Mouse (Mus musculus) forebrain, embryonic 11.5 days (tissue): Measurements from ENCODE around the gene Cdc42se2. TPM values are rescaled to one million over a fixed set of nuclear protein-coding genes. Genes with fewer than 3 reads are reported as not detected.
A peak's percentile ranks its signal among the peaks of the same experiment; 100 is the strongest.

Experiments used
- ATAC-seq: fragments of 200-750 bp; cut with Nextera tagmentation; replicated peaks from 2 replicates; pipeline ENCODE4 v1.8.0; 2017; ENCODE audit warnings: moderate TSS enrichment; ENCODE audit not compliant: low FRiP score
- DNase-seq: peaks from one replicate; pipeline ENCODE4 v3.0.0-alpha.2; 2017; ENCODE audit warnings: low spot score
- H3K27ac ChIP-seq: fragments of 300-500 bp; sonication (generic); 2 replicates; pipeline ENCODE4 v1.5.1; 2014; ENCODE audit warnings: low read depth, low read length
- H3K27me3 ChIP-seq: fragments of 300-500 bp; sonication (generic); 2 replicates; pipeline ENCODE4 v1.6.1; 2014; ENCODE audit warnings: mild to moderate bottlenecking, low read length, mixed read lengths; ENCODE audit not compliant: control insufficient read depth, insufficient read depth
- H3K36me3 ChIP-seq: fragments of 300-500 bp; sonication (generic); 2 replicates; pipeline ENCODE4 v1.6.1; 2014; ENCODE audit warnings: mild to moderate bottlenecking, low read length, moderate library complexity, mixed read lengths; ENCODE audit not compliant: control insufficient read depth, insufficient read depth
- H3K4me1 ChIP-seq: fragments of 300-500 bp; sonication (generic); replicated peaks from 2 replicates; pipeline ENCODE4 v1.6.1; 2014; ENCODE audit warnings: low read length, mixed read lengths; ENCODE audit not compliant: control insufficient read depth, insufficient read depth
- H3K4me2 ChIP-seq: fragments of 300-500 bp; sonication (generic); 2 replicates; pipeline ENCODE4 v1.6.1; 2014; ENCODE audit warnings: low read depth, mild to moderate bottlenecking, low read length, moderate library complexity, mixed read lengths; ENCODE audit not compliant: severe bottlenecking
- H3K4me3 ChIP-seq: fragments of 300-500 bp; sonication (generic); 2 replicates; pipeline ENCODE4 v1.5.1; 2014; ENCODE audit warnings: low read depth, low read length
- H3K9ac ChIP-seq: fragments of 300-500 bp; sonication (generic); 2 replicates; pipeline ENCODE4 v1.6.1; 2014; ENCODE audit warnings: low read length
- H3K9me3 ChIP-seq: fragments of 300-500 bp; sonication (generic); 2 replicates; pipeline ENCODE4 v1.6.1; 2016; ENCODE audit warnings: low read length, mixed read lengths; ENCODE audit not compliant: control insufficient read depth
- WGBS: fragments of 180-500 bp; shearing (Covaris S2); extraction: QIAGEN DNeasy Blood & Tissue Kit; methylation state at CpG from one replicate; pipeline ENCODE4 v1.1.7; 2014; 5-methylcytosine and 5-hydroxymethylcytosine counted together
- polyA plus RNA-seq: library from polyadenylated mRNA; unstranded; fragments of >200 nt; fragmentation: Nextera tagmentation; extraction: Ambion mirVana; gene quantifications from 2 replicates; pipeline ENCODE4 v1.2.1, GENCODE M21; 2014

The Cdc42se2 gene
- polyA plus RNA-seq, 1 experiment from 2014 or later, result 221 TPM

DNA sequence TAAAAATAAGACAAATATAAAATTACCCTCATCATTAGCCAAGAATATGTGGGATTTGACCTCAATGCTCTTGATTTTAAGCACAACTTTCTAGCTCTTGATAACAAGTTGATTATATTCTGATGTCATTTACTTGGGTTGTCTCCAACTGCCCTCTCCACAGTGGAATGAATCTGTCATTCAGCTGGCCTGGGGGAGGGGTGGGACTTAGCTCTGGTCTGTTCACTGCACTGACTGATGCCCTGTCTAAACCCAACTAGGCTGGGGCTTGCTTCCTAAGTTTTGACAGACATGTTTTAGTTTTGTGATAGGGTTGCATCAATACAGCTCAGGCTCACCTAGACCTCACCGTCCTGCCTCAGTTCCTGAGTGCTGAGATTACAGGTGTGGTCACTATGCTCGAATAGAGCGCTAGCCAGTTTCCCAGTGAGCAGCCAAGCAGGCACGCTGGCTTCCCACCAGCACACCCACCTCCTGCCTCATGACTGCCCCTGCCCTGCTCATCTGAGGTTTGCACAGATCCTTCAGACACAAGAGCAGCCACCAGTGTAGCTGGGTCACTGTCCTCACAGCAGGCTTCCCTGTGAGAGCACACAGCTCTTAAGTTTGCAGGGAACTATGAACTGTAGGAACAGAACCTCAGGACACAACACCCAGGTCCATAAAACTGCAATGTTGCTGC is 63.0 kb downstream of the Cdc42se2 start:
- no peak overlapping the region for H3K4me2 ChIP-seq
- DNase-seq (no peak), ATAC-seq (no peak)
- 92% methylated on average over 4 of the region's 4 CpGs for WGBS
- H3K9ac ChIP-seq, result no peak overlapping the region
- no peaks in the 10 kb centered on the region for H3K9me3 ChIP-seq
- no peaks in the 10 kb centered on the region for H3K27me3 ChIP-seq
- H3K4me3 ChIP-seq, result no peak overlapping the region
- H3K36me3 ChIP-seq, result peaks cover 4% of the 10 kb centered on the region; the same call in 1 of the 2 replicates
- no peak overlapping the region for H3K27ac ChIP-seq
- no peaks in the 10 kb centered on the region for H3K4me1 ChIP-seq

DNA sequence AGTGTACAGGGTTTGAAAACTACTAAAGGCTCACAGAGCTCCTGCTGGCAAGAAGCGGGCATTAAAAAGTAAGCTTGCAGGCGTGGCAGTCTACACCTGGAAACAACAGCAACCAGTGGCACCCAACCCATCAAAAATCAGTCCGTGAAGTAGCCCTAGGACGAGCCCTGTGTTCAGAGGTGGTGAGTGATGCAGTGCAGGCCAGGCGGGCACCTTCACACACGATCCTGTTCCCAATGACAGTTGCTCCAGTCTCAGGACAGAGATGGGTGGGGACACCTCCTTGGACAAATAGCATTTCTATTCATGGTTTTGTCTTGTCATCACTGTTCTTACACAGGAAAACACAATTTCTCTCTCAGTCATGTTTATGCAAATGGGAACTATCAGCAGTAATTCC is 65.4 kb downstream of the Cdc42se2 start:
- Histone ChIP-seq H3K4me1 (no peaks in the 10 kb centered on the region), H3K36me3 (peaks cover 4% of the 10 kb centered on the region; the same call in 1 of the 2 replicates), H3K4me3 (no peak overlapping the region), H3K9me3 (no peaks in the 10 kb centered on the region), H3K4me2 (no peak overlapping the region), H3K27me3 (no peaks in the 10 kb centered on the region), H3K9ac (no peak overlapping the region), H3K27ac (no peak overlapping the region)
- ATAC-seq, result no peak
- WGBS, result 90% methylated on average over 6 of the region's 6 CpGs
- DNase-seq, result no peak

DNA sequence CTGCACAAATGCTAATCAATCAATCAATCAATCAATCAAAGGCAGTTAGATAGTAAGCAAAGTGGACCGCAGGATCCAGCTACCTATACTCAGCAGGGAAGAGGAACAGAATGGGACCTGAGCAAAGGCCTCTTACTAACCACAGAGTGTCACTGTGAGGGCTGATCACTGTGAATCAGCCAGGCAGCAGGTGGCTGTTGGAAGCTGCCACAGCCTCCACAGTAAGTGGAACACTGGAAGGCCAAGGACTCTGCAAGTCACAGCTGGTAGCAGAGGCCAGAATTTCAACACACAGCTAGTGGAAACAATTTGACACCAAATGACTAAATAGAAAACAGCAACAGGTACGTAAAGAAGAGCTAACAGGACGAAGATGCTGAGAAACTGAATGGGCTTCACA is 68.9 kb downstream of the Cdc42se2 start:
- Histone ChIP-seq H3K4me2 (no peak overlapping the region), H3K27ac (no peak overlapping the region), H3K36me3 (peaks cover 13% of the 10 kb centered on the region), H3K9ac (no peak overlapping the region), H3K4me3 (no peak overlapping the region), H3K27me3 (no peaks in the 10 kb centered on the region), H3K9me3 (no peaks in the 10 kb centered on the region), H3K4me1 (no peaks in the 10 kb centered on the region)
- DNase-seq (no peak), ATAC-seq (no peak)
- WGBS, result 89% methylated on average over 3 of the region's 3 CpGs

DNA sequence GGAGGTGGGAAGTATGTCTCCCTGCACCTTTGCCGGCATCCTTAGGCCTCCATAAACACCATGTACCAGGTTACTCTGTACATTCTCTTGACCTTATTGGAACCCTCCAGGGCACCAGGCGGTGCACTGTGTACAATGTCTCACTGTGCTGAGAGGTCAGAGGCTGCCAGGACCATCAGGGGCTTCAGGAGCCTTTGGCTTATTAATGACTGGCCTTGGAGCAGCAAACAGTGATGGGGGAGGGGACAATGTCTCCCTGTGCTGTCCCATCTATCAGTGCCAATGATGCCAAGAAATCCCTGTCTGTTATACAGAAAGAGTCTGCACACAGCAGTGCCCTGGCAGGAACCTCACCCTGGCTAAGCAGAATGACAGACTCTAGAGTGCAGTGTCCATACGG is 69.6 kb downstream of the Cdc42se2 start:
- ATAC-seq, result no peak
- no peak overlapping the region for H3K9ac ChIP-seq
- WGBS, result 93% methylated on average over 3 of the region's 3 CpGs
- peaks cover 13% of the 10 kb centered on the region for H3K36me3 ChIP-seq
- no peak overlapping the region for H3K27ac ChIP-seq
- DNase-seq, result no peak
- no peaks in the 10 kb centered on the region for H3K27me3 ChIP-seq
- H3K9me3 ChIP-seq, result no peaks in the 10 kb centered on the region
- no peaks in the 10 kb centered on the region for H3K4me1 ChIP-seq
- H3K4me3 ChIP-seq, result no peak overlapping the region
- H3K4me2 ChIP-seq, result no peak overlapping the region

DNA sequence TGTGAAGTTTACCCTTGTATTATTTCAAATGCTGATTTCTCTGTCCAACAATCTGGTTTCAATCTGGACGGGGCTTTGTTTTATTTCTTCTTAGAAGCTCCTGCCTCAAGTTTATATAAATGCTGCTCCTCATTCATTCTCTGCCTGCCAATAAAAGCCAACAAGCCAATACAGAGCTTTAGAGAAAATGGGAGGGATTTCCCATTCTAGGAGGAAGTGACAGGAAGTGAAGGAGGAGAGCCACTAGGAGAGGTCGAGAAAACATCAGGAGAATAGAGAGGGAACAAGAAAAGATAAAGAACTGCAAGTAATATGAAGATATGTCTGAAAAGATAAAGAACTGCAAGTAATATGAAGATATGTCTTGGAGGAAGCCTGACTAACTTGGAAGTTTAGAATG is 74.6 kb downstream of the Cdc42se2 start:
- no peak overlapping the region for H3K4me2 ChIP-seq
- DNase-seq (no peak), ATAC-seq (no peak)
- 86% methylated on average over 2 of the region's 2 CpGs for WGBS
- no peaks in the 10 kb centered on the region for H3K4me1 ChIP-seq
- no peak overlapping the region for H3K9ac ChIP-seq
- no peaks in the 10 kb centered on the region for H3K9me3 ChIP-seq
- no peak overlapping the region for H3K27ac ChIP-seq
- no peaks in the 10 kb centered on the region for H3K27me3 ChIP-seq
- H3K4me3 ChIP-seq, result no peak overlapping the region
- H3K36me3 ChIP-seq, result peaks cover 9% of the 10 kb centered on the region

DNA sequence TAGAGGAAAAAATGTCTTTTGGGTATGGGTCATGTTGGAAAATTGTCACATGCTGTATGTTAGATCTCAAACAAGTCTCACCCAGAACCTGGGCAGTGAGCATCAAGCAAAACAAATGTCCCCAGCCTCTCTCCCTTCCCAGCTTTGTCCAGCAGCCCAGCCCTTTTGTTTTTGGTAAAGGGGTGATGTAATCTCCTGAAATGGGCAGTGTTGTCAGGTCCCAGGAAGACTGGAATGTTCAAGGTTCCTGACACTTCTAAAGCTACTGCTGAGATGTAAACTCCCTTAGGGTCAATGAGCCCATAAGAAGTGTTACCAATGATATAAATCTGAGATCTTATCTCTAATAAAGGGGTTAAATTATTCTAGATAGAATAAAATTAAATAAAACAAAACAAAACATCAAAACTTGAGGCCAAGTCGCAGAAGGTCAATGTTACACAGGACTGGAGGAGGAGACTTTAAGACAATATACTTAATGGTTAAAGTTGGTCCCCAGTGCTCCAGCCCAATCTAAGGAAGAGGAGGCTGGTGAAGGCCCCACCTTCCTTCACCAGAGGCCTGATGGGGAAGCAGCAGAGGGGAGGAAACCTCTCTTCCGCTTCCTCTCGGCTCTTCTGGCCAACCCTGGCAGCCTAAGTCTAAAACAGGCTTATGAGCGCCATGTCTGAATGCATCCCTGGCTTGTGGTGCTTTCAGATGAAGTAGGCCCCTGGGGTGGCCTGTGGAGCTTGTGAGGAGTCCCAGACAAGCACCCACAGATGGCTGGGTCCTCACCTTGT is 76.8 kb downstream of the Cdc42se2 start:
- Histone ChIP-seq H3K9me3 (no peaks in the 10 kb centered on the region), H3K9ac (no peak overlapping the region), H3K27me3 (no peaks in the 10 kb centered on the region), H3K36me3 (no peaks in the 10 kb centered on the region; the same call in 1 of the 2 replicates), H3K4me2 (no peak overlapping the region), H3K4me1 (no peaks in the 10 kb centered on the region), H3K27ac (no peak overlapping the region), H3K4me3 (no peak overlapping the region)
- 94% methylated on average over 4 of the region's 4 CpGs for WGBS
- ATAC-seq (no peak), DNase-seq (no peak)

DNA sequence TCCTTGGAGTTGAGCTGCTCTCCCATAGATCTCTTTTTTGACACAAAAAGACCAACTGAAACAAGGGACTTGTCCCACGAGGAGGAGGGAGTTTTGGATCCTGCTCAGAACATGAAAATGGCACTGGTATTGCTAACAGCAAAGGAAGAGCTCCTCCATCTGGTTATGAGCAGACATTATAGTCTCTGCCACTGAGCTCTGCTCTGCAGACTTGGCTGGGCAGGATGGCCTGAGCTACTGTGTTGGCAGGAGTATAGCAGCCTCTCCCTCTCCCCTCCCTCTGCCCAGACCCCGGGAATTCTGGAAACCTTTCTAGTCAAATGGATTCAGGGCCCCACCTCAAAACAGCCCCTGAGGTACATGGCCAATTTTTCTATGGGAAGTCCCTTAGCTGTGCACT is 77.8 kb downstream of the Cdc42se2 start:
- no peak overlapping the region for H3K4me2 ChIP-seq
- no peak overlapping the region for H3K4me3 ChIP-seq
- no peaks in the 10 kb centered on the region for H3K4me1 ChIP-seq
- ATAC-seq (no peak), DNase-seq (no peak)
- no peak overlapping the region for H3K9ac ChIP-seq
- no peaks in the 10 kb centered on the region for H3K9me3 ChIP-seq
- WGBS, result 71% methylated on average over 2 of the region's 2 CpGs
- no peak overlapping the region for H3K27ac ChIP-seq
- H3K27me3 ChIP-seq, result no peaks in the 10 kb centered on the region
- no peaks in the 10 kb centered on the region for H3K36me3 ChIP-seq

DNA sequence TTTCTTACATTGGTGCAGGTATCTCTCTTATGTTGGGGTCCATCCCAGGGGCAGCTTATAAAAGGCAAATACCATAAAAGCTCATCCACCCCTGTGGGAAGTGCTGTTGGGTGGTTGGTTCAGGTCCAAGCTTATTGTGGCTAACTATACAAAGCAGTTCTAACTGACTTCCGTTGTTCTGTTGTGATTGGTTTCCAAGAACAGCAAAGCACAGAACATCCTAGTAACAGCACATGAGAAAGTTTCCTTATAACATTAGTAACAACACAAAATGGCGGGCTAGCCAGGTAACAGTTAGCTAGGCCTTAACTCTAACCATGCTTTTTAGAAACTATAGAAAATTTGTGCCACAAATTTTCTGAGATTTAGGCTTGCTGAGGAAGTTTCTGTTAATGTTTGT is 79.3 kb downstream of the Cdc42se2 start:
- H3K27me3 ChIP-seq, result no peaks in the 10 kb centered on the region
- H3K4me2 ChIP-seq, result no peak overlapping the region
- no peak for ATAC-seq
- no peaks in the 10 kb centered on the region for H3K4me1 ChIP-seq
- H3K27ac ChIP-seq, result no peak overlapping the region
- H3K9ac ChIP-seq, result no peak overlapping the region
- H3K36me3 ChIP-seq, result no peaks in the 10 kb centered on the region
- DNase-seq, result no peak
- no peak overlapping the region for H3K4me3 ChIP-seq
- H3K9me3 ChIP-seq, result no peaks in the 10 kb centered on the region
- WGBS, result 87% methylated on average over 2 of the region's 2 CpGs

DNA sequence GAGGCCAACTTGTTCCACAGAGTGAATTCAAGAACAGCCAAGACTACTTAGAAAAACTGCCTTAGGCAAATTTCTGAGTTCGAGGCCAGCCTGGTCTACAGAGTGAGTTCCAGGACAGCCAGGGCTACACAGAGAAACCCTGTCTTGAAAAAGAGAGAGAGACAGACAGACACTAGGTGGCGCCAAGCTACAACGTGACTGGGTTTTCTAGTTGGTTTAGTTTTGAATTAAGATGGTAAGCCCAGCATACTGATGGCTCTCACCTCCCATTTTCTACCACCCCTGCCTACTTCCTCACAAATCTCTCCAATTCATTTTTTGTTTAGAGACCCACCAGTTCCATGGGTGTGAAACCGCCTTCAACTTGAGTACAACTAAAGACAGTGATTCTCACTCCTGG is 84.2 kb downstream of the Cdc42se2 start:
- Histone ChIP-seq H3K9me3 (no peaks in the 10 kb centered on the region), H3K27ac (no peak overlapping the region), H3K27me3 (no peaks in the 10 kb centered on the region), H3K9ac (no peak overlapping the region), H3K36me3 (no peaks in the 10 kb centered on the region), H3K4me1 (no peaks in the 10 kb centered on the region), H3K4me2 (no peak overlapping the region), H3K4me3 (no peak overlapping the region)
- DNase-seq (peak; percentile 79), ATAC-seq (no peak)
- 34% methylated on average over 4 of the region's 4 CpGs for WGBS
